Mouse (Mus musculus): ENCODE measurements at regions not wholly inside any gene's neighbourhood (a gene's known extent, or its start where the extent isn't known, plus 50 kb on each side); places are given as distances from the start of the nearest gene placed in this dataset.

GRCm38 (mm10) chrX:77009336-77009735, 406.6 kb upstream of the Cldn34d start:
- Histone ChIP-seq H3K36me3 (ENCODE audit: control insufficient read depth, insufficient read depth, low read length) (no peaks in the 10 kb centered on the region), H3K9ac (ENCODE audit: low read depth, low read length) (no peak overlapping the region), H3K27me3 (replicated peaks; ENCODE audit: control insufficient read depth, insufficient read depth, low read length) (no peaks in the 10 kb centered on the region), H3K9me3 (ENCODE audit: control insufficient read depth, low read length) (no peaks in the 10 kb centered on the region), H3K4me2 (ENCODE audit: low read depth, low read length) (no peak overlapping the region), H3K4me3 (ENCODE audit: low read depth, low read length) (no peak overlapping the region), H3K27ac (replicated peaks; ENCODE audit: low read depth, low read length) (no peak overlapping the region), H3K4me1 (ENCODE audit: control insufficient read depth, insufficient read depth, low read length) (no peaks in the 10 kb centered on the region)
- DNase-seq (ENCODE audit: low spot score) = peak; percentile 3
- 6% methylated on average over 2 of the region's 2 CpGs for WGBS
- ATAC-seq (ENCODE audit: low read depth) = no peak

- no peaks in the 10 kb centered on the region for H3K9me3 ChIP-seq (ENCODE audit: control insufficient read depth, low read length)
- no peaks in the 10 kb centered on the region for H3K4me1 ChIP-seq (ENCODE audit: control insufficient read depth, insufficient read depth, low read length)
- 71% methylated on average over 1 of the region's 1 CpGs for WGBS
- no peak overlapping the region for H3K9ac ChIP-seq (ENCODE audit: low read depth, low read length)
- ATAC-seq (ENCODE audit: low read depth) (no peak), DNase-seq (ENCODE audit: low spot score) (no peak)
- H3K27me3 ChIP-seq (replicated peaks; ENCODE audit: control insufficient read depth, insufficient read depth, low read length) = no peaks in the 10 kb centered on the region
- no peak overlapping the region for H3K27ac ChIP-seq (replicated peaks; ENCODE audit: low read depth, low read length)
- H3K36me3 ChIP-seq (ENCODE audit: control insufficient read depth, insufficient read depth, low read length) = no peaks in the 10 kb centered on the region
- H3K4me2 ChIP-seq (ENCODE audit: low read depth, low read length) = no peak overlapping the region
- no peak overlapping the region for H3K4me3 ChIP-seq (ENCODE audit: low read depth, low read length)
Measured at GRCm38 (mm10) chrX:77013890-77014289, 411.2 kb upstream of the Cldn34d start.

GRCm38 (mm10) chrX:77050401-77051381, 448.0 kb upstream of the Cldn34d start:
- no peaks in the 10 kb centered on the region for H3K36me3 ChIP-seq (ENCODE audit: control insufficient read depth, insufficient read depth, low read length)
- H3K9me3 ChIP-seq (ENCODE audit: control insufficient read depth, low read length) = no peaks in the 10 kb centered on the region
- ATAC-seq (ENCODE audit: low read depth) (peak; percentile 88), DNase-seq (ENCODE audit: low spot score) (peak; percentile 88)
- no peak overlapping the region for H3K4me3 ChIP-seq (ENCODE audit: low read depth, low read length)
- no peak overlapping the region for H3K27ac ChIP-seq (replicated peaks; ENCODE audit: low read depth, low read length)
- WGBS = 42% methylated on average over 5 of the region's 5 CpGs
- no peaks in the 10 kb centered on the region for H3K4me1 ChIP-seq (ENCODE audit: control insufficient read depth, insufficient read depth, low read length)
- H3K27me3 ChIP-seq (replicated peaks; ENCODE audit: control insufficient read depth, insufficient read depth, low read length) = no peaks in the 10 kb centered on the region
- no peak overlapping the region for H3K9ac ChIP-seq (ENCODE audit: low read depth, low read length)
- H3K4me2 ChIP-seq (ENCODE audit: low read depth, low read length) = no peak overlapping the region

- DNase-seq (ENCODE audit: low spot score) = peak; percentile 22
Measured at GRCm38 (mm10) chrX:77052036-77052435, 449.3 kb upstream of the Cldn34d start.

GRCm38 (mm10) chrX:77079776-77080175, 431.0 kb upstream of the Tbl1x start:
- Histone ChIP-seq H3K4me1 (ENCODE audit: control insufficient read depth, insufficient read depth, low read length) (no peaks in the 10 kb centered on the region), H3K36me3 (ENCODE audit: control insufficient read depth, insufficient read depth, low read length) (no peaks in the 10 kb centered on the region), H3K27me3 (replicated peaks; ENCODE audit: control insufficient read depth, insufficient read depth, low read length) (no peaks in the 10 kb centered on the region), H3K27ac (replicated peaks; ENCODE audit: low read depth, low read length) (no peak overlapping the region), H3K9ac (ENCODE audit: low read depth, low read length) (no peak overlapping the region), H3K4me2 (ENCODE audit: low read depth, low read length) (no peak overlapping the region), H3K9me3 (ENCODE audit: control insufficient read depth, low read length) (no peaks in the 10 kb centered on the region), H3K4me3 (ENCODE audit: low read depth, low read length) (no peak overlapping the region)
- WGBS = 53% methylated on average over 4 of the region's 4 CpGs
- ATAC-seq (ENCODE audit: low read depth) = no peak
- DNase-seq (ENCODE audit: low spot score) = peak; percentile 33

More at GRCm38 (mm10) chrX:77052036-77052435, 449.3 kb upstream of the Cldn34d start:
- no peak for ATAC-seq (ENCODE audit: low read depth)
- H3K4me1 ChIP-seq (ENCODE audit: control insufficient read depth, insufficient read depth, low read length) = no peaks in the 10 kb centered on the region
- 54% methylated on average over 1 of the region's 1 CpGs for WGBS
- no peaks in the 10 kb centered on the region for H3K9me3 ChIP-seq (ENCODE audit: control insufficient read depth, low read length)
- no peak overlapping the region for H3K4me2 ChIP-seq (ENCODE audit: low read depth, low read length)
- H3K36me3 ChIP-seq (ENCODE audit: control insufficient read depth, insufficient read depth, low read length) = no peaks in the 10 kb centered on the region
- H3K4me3 ChIP-seq (ENCODE audit: low read depth, low read length) = no peak overlapping the region
- no peak overlapping the region for H3K27ac ChIP-seq (replicated peaks; ENCODE audit: low read depth, low read length)
- no peak overlapping the region for H3K9ac ChIP-seq (ENCODE audit: low read depth, low read length)
- H3K27me3 ChIP-seq (replicated peaks; ENCODE audit: control insufficient read depth, insufficient read depth, low read length) = no peaks in the 10 kb centered on the region

- H3K27ac ChIP-seq (replicated peaks; ENCODE audit: low read depth, low read length) = no peak overlapping the region
- no peak overlapping the region for H3K9ac ChIP-seq (ENCODE audit: low read depth, low read length)
- 58% methylated on average over 1 of the region's 1 CpGs for WGBS
- H3K4me2 ChIP-seq (ENCODE audit: low read depth, low read length) = no peak overlapping the region
- H3K36me3 ChIP-seq (ENCODE audit: control insufficient read depth, insufficient read depth, low read length) = no peaks in the 10 kb centered on the region
- H3K4me1 ChIP-seq (ENCODE audit: control insufficient read depth, insufficient read depth, low read length) = no peaks in the 10 kb centered on the region
- no peaks in the 10 kb centered on the region for H3K9me3 ChIP-seq (ENCODE audit: control insufficient read depth, low read length)
- no peaks in the 10 kb centered on the region for H3K27me3 ChIP-seq (replicated peaks; ENCODE audit: control insufficient read depth, insufficient read depth, low read length)
- DNase-seq (ENCODE audit: low spot score) (no peak), ATAC-seq (ENCODE audit: low read depth) (no peak)
- H3K4me3 ChIP-seq (ENCODE audit: low read depth, low read length) = no peak overlapping the region
Measured at GRCm38 (mm10) chrX:77082716-77083115, 428.1 kb upstream of the Tbl1x start.

GRCm38 (mm10) chrX:77121761-77122160, 389.1 kb upstream of the Tbl1x start:
- H3K4me3 ChIP-seq (ENCODE audit: low read depth, low read length) = no peak overlapping the region
- no peaks in the 10 kb centered on the region for H3K9me3 ChIP-seq (ENCODE audit: control insufficient read depth, low read length)
- H3K4me2 ChIP-seq (ENCODE audit: low read depth, low read length) = no peak overlapping the region
- no peaks in the 10 kb centered on the region for H3K27me3 ChIP-seq (replicated peaks; ENCODE audit: control insufficient read depth, insufficient read depth, low read length)
- no peaks in the 10 kb centered on the region for H3K4me1 ChIP-seq (ENCODE audit: control insufficient read depth, insufficient read depth, low read length)
- ATAC-seq (ENCODE audit: low read depth) = no peak
- H3K9ac ChIP-seq (ENCODE audit: low read depth, low read length) = no peak overlapping the region
- 61% methylated on average over 2 of the region's 2 CpGs for WGBS
- H3K27ac ChIP-seq (replicated peaks; ENCODE audit: low read depth, low read length) = no peak overlapping the region
- no peak for DNase-seq (ENCODE audit: low spot score)
- H3K36me3 ChIP-seq (ENCODE audit: control insufficient read depth, insufficient read depth, low read length) = no peaks in the 10 kb centered on the region
